Mouse (Mus musculus): ENCODE measurements at regions not wholly inside any gene's neighbourhood (a gene's known extent, or its start where the extent isn't known, plus 50 kb on each side); places are given as distances from the start of the nearest gene placed in this dataset.

GRCm38 (mm10) chr5:133754180-133754579 is 345.3 kb upstream of the Castor2 start:
- no peaks in the 10 kb centered on the region for H3K36me3 ChIP-seq (replicated peaks in 1 of 2; ENCODE audit: control insufficient read depth in 1 of 2, insufficient read depth in 1 of 2, low read length in 1 of 2)
- in situ Hi-C loops (cut with MboI; ENCODE audit: low pct_ligation_motif_present, low pct_unique_long_range_greater_than_20kb, low sequenced_read_pairs), result no loop called here
- peaks cover 84% of the 10 kb centered on the region for H3K9me3 ChIP-seq (replicated peaks; ENCODE audit: low read length)
- H3K9ac ChIP-seq (ENCODE audit: insufficient read depth, low read depth), result no peak overlapping the region
- no peak for DNase-seq (ENCODE audit: extremely low read depth)
- dilution Hi-C loops (cut with MboI; ENCODE audit: extremely low pct_ligation_motif_present, extremely low pct_unique_long_range_greater_than_20kb, low sequenced_read_pairs), result no loop called here
- no peak overlapping the region for H3K4me2 ChIP-seq (ENCODE audit: insufficient read depth, low read depth, poor library complexity, severe bottlenecking)
- H3K27ac ChIP-seq (ENCODE audit: insufficient read depth, low read depth), result no peak overlapping the region
- H3K4me3 ChIP-seq (replicated peaks in 1 of 3; ENCODE audit: low read depth in 2 of 3, low read length in 2 of 3, poor library complexity in 1 of 3), result no peak overlapping the region
- H3K4me1 ChIP-seq (ENCODE audit: control insufficient read depth in 1 of 2, insufficient read depth in 2 of 2), result no peaks in the 10 kb centered on the region
- H3K79me2 ChIP-seq (replicated peaks; ENCODE audit: control insufficient read depth, extremely low read depth, insufficient read depth, poor library complexity, severe bottlenecking), result no peaks in the 10 kb centered on the region
- H3K27me3 ChIP-seq (replicated peaks), result no peaks in the 10 kb centered on the region
- TF ChIP-seq MAZ (IDR thresholded peaks at IDR 0.05; ENCODE audit: low read depth, low read length) (no peak), RCOR1 (conservative IDR thresholded peaks at IDR 0.05; ENCODE audit: low read depth, low read length) (no peak)

DNA sequence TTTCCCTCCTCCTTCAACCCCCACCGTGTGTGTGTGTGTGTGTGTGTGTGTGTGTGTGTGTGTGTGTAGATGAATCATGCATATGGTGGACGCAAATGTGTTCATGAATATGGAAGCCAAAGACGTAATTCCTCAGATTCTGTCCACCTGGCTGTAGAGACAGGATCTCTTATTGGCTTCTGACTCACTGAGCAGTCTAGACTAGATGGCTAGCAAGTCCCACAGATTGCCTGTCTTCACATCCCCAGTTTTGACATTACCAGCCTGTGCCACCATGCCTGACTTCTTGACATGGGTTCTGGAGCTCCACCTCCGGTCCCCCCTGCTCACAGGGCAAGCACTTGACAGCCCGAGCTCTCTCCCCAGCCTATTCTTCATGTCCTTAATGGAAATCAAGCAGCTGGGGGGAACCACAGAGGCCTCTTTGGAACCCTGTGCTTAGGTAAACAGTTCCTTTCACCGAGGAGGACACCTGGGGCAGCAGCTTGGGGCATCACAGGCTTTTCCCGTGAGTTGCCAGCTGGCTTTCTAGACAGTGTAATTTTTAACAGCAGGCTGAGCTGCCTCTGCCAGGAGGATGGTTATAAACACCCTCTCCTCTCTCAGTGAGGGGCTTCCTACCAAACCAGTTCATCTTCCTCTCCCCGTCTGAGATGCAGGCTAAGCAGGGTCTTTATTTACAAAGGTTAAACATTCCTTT is 345.9 kb upstream of the Castor2 start:
- Histone ChIP-seq H3K9ac (ENCODE audit: insufficient read depth, low read depth) (no peak overlapping the region), H3K79me2 (replicated peaks; ENCODE audit: control insufficient read depth, extremely low read depth, insufficient read depth, poor library complexity, severe bottlenecking) (no peaks in the 10 kb centered on the region), H3K4me3 (replicated peaks in 1 of 3; ENCODE audit: low read depth in 2 of 3, low read length in 2 of 3, poor library complexity in 1 of 3) (no peak overlapping the region), H3K27me3 (replicated peaks) (no peaks in the 10 kb centered on the region), H3K4me2 (ENCODE audit: insufficient read depth, low read depth, poor library complexity, severe bottlenecking) (no peak overlapping the region), H3K27ac (ENCODE audit: insufficient read depth, low read depth) (no peak overlapping the region), H3K36me3 (replicated peaks in 1 of 2; ENCODE audit: control insufficient read depth in 1 of 2, insufficient read depth in 1 of 2, low read length in 1 of 2) (no peaks in the 10 kb centered on the region), H3K9me3 (replicated peaks; ENCODE audit: low read length) (peaks cover 88% of the 10 kb centered on the region), H3K4me1 (ENCODE audit: control insufficient read depth in 1 of 2, insufficient read depth in 2 of 2) (no peaks in the 10 kb centered on the region)
- TF ChIP-seq CTCF (conservative IDR thresholded peaks at IDR 0.05 in 1 of 2, IDR thresholded peaks at IDR 0.05 in 1 of 2; ENCODE audit: low read depth in 2 of 2, low read length in 2 of 2), result no peak
- no peak for TF ChIP-seq MYC (IDR thresholded peaks at IDR 0.05; ENCODE audit: low read depth, low read length)
- no peak for TF ChIP-seq BHLHE40 (IDR thresholded peaks at IDR 0.05; ENCODE audit: low read depth, low read length)
- no peak for TF ChIP-seq RAD21 (IDR thresholded peaks at IDR 0.05; ENCODE audit: low read depth, low read length)
- TF ChIP-seq TBP (conservative IDR thresholded peaks at IDR 0.05; ENCODE audit: low read depth, low read length), result no peak
- TF ChIP-seq POLR2A (IDR thresholded peaks at IDR 0.05; ENCODE audit: low read depth, low read length), result no peak
- in situ Hi-C loops (cut with MboI; ENCODE audit: low pct_ligation_motif_present, low pct_unique_long_range_greater_than_20kb, low sequenced_read_pairs), result no loop called here
- no peak for DNase-seq (ENCODE audit: extremely low read depth)
- dilution Hi-C loops (cut with MboI; ENCODE audit: extremely low pct_ligation_motif_present, extremely low pct_unique_long_range_greater_than_20kb, low sequenced_read_pairs), result no loop called here

- dilution Hi-C loops (cut with MboI; ENCODE audit: extremely low pct_ligation_motif_present, extremely low pct_unique_long_range_greater_than_20kb, low sequenced_read_pairs), result no loop called here
- no peak for DNase-seq (ENCODE audit: extremely low read depth)
- H3K9me3 ChIP-seq (replicated peaks; ENCODE audit: low read length), result peaks cover 83% of the 10 kb centered on the region
- H3K27me3 ChIP-seq (replicated peaks), result no peaks in the 10 kb centered on the region
- no peaks in the 10 kb centered on the region for H3K4me1 ChIP-seq (ENCODE audit: control insufficient read depth in 1 of 2, insufficient read depth in 2 of 2)
- TF ChIP-seq TCF12 (IDR thresholded peaks at IDR 0.05; ENCODE audit: low read depth, low read length) (no peak), SIN3A (IDR thresholded peaks at IDR 0.05; ENCODE audit: low read length) (no peak), NELFE (IDR thresholded peaks at IDR 0.05; ENCODE audit: low read depth, low read length) (no peak), MAX (IDR thresholded peaks at IDR 0.05; ENCODE audit: low read length) (no peak), ZKSCAN1 (IDR thresholded peaks at IDR 0.05; ENCODE audit: borderline replicate concordance, low read depth, low read length) (no peak), GABPA (IDR thresholded peaks at IDR 0.05; ENCODE audit: insufficient replicate concordance, low read depth, low read length) (no peak), RAD21 (IDR thresholded peaks at IDR 0.05; ENCODE audit: low read depth, low read length) (no peak), PAX5 (IDR thresholded peaks at IDR 0.05; ENCODE audit: low read length) (no peak)
- H3K4me2 ChIP-seq (ENCODE audit: insufficient read depth, low read depth, poor library complexity, severe bottlenecking), result no peak overlapping the region
- no peak overlapping the region for H3K27ac ChIP-seq (ENCODE audit: insufficient read depth, low read depth)
- in situ Hi-C loops (cut with MboI; ENCODE audit: low pct_ligation_motif_present, low pct_unique_long_range_greater_than_20kb, low sequenced_read_pairs), result no loop called here
- H3K79me2 ChIP-seq (replicated peaks; ENCODE audit: control insufficient read depth, extremely low read depth, insufficient read depth, poor library complexity, severe bottlenecking), result no peaks in the 10 kb centered on the region; the same call in 1 of the 2 replicates
- no peak overlapping the region for H3K9ac ChIP-seq (ENCODE audit: insufficient read depth, low read depth)
- H3K4me3 ChIP-seq (replicated peaks in 1 of 3; ENCODE audit: low read depth in 2 of 3, low read length in 2 of 3, poor library complexity in 1 of 3), result no peak overlapping the region
- no peaks in the 10 kb centered on the region for H3K36me3 ChIP-seq (replicated peaks in 1 of 2; ENCODE audit: control insufficient read depth in 1 of 2, insufficient read depth in 1 of 2, low read length in 1 of 2)
These were observed 352.6 kb upstream of the Castor2 start for GRCm38 (mm10) chr5:133746960-133747359.

Data from CH12.LX (cell line).